Mouse (Mus musculus) bone marrow macrophage, adult 2 months (primary cell): Measurements from ENCODE around the gene Grap.

Experiments used
- CTCF ChIP-seq: IDR thresholded peaks from 2 replicates; pipeline ENCODE4 v1.5.1; 2012; ENCODE audit warnings: low read depth, mild to moderate bottlenecking, low read length, moderate library complexity
- POLR2A ChIP-seq: IDR thresholded peaks from 2 replicates; pipeline ENCODE4 v1.6.1; 2012; ENCODE audit warnings: mild to moderate bottlenecking, low read depth, low read length, borderline replicate concordance

DNA sequence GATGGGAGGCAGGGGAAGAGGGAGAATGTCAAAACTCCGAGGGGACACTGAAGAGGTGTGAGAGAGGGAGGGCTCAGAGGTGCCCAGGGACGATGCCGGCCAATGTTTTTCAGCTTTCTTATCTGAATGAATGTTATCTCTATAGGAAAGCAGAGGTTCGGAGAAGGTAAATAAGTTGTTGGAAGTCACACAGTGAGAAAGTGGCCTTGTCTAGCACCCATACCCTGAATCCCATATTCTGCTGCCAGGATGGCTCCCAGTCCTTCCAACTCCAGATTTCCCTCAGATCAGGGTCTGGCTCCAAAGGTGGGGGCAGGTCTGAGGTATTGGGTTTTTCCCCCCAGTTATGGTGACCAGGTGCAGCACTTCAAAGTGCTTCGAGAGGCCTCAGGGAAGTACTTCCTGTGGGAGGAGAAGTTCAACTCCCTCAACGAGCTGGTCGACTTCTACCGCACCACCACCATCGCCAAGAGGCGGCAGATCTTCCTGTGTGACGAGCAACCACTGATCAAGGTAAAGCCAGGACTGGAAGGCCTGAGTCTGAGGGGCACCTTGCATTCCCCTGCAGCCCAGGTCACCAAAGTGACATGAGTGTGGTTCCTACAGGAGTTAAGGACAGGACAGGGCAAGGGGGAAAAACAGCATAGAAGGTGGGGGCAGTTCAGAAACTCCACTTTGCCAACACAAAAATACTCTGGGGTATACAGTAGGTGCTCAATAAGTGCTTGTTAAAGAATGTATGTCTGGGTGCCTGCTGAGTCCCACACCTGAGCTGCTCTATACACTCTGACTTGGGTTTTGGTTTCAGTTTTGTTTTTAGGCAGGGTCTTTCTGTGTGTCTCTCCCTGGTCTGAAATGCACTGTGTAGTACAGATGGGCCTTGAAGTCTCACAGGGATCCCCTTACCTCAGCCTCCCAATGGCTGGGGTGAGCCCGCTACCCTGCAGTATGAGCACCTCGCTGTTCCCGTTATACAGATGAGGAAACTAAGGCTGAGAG is 16.7 kb downstream of the Grap start:
- TF ChIP-seq CTCF: no peak
- no peak for TF ChIP-seq POLR2A
